Mouse (Mus musculus): ENCODE data around the gene Dock11. TPM values are rescaled to one million over a fixed set of nuclear protein-coding genes. Genes with fewer than 3 reads are reported as not detected.
A peak's percentile ranks its signal among the peaks of the same experiment; 100 is the strongest.

The Dock11 gene
- polyA plus RNA-seq, 1 experiment = 10.7 TPM

DNA sequence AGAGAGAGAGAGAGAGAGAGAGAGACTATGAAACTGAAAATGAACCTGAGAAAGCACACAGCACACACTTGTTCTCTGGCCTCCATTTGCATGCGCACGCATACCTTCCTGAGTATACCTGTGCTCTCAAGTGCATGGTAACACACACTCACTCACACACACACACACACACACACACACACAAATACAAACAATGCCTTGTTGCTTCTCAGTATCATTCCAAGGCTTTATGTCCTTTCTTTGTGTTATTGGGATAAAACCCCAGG, 9.8 kb downstream of the Dock11 start:
- Histone ChIP-seq H3K4me1 (ENCODE audit: control insufficient read depth, insufficient read depth, low read length) (peaks cover 1% of the 10 kb centered on the region; the same call in 1 of the 2 replicates), H3K27ac (ENCODE audit: control insufficient read depth, insufficient read depth, low read depth, low read length, poor library complexity) (peak overlapping the region; percentile 78), H3K4me3 (replicated peaks; ENCODE audit: control insufficient read depth, low read depth, low read length) (no peak overlapping the region)
- no peak for TF ChIP-seq CTCF (IDR thresholded peaks at IDR 0.05; ENCODE audit: control insufficient read depth, insufficient read depth, low read length)
- TF ChIP-seq POLR2A (IDR thresholded peaks at IDR 0.05; ENCODE audit: borderline replicate concordance, control insufficient read depth, low read depth, low read length) = no peak
- WGBS = 83% methylated on average over 2 of the region's 2 CpGs

- Histone ChIP-seq H3K4me1 (ENCODE audit: control insufficient read depth, insufficient read depth, low read length) (no peaks in the 10 kb centered on the region; the same call in 1 of the 2 replicates), H3K4me3 (replicated peaks; ENCODE audit: control insufficient read depth, low read depth, low read length) (no peak overlapping the region), H3K27ac (ENCODE audit: control insufficient read depth, insufficient read depth, low read depth, low read length, poor library complexity) (no peak overlapping the region)
- WGBS = 16% methylated on average over 7 of the region's 7 CpGs
- TF ChIP-seq POLR2A (IDR thresholded peaks at IDR 0.05; ENCODE audit: borderline replicate concordance, control insufficient read depth, low read depth, low read length) (no peak), CTCF (IDR thresholded peaks at IDR 0.05; ENCODE audit: control insufficient read depth, insufficient read depth, low read length) (no peak)
Measured at GRCm38 (mm10) chrX:35904352-35904751, 15.7 kb downstream of the Dock11 start.

DNA sequence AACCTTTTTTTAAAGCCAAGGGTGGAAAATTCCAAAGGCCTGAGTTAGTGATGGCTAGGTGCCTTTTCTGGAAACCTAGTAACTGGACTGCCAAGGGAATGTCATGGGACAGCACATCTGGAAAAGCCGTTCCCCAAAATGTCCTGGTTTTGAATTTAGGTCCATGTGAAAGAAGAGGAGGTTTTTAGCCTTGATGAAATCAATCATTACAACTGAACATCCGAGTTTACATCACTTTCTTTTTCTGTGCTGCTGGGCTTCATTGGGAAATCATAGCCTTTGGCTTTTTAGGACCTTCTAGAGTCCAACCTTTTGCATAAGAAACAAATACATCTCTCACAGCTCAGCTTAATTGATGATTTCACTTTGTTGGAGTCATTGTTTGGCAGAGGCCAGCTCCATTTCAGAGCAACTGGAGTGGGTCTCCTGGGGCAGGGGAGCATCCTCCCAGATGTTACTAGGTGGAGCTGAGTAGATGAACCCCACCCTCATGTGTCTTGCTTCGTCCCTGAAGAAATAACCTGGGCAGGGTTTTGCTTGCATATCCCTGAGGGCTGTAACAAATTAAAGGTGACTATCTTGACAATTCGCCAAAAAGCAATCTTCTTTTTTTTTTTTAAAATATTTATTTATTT, 18.2 kb downstream of the Dock11 start:
- TF ChIP-seq CTCF (IDR thresholded peaks at IDR 0.05; ENCODE audit: control insufficient read depth, insufficient read depth, low read length) (no peak), POLR2A (IDR thresholded peaks at IDR 0.05; ENCODE audit: borderline replicate concordance, control insufficient read depth, low read depth, low read length) (no peak)
- H3K27ac ChIP-seq (ENCODE audit: control insufficient read depth, insufficient read depth, low read depth, low read length, poor library complexity) = no peak overlapping the region
- no peaks in the 10 kb centered on the region; the same call in 1 of the 2 replicates for H3K4me1 ChIP-seq (ENCODE audit: control insufficient read depth, insufficient read depth, low read length)
- no peak overlapping the region for H3K4me3 ChIP-seq (replicated peaks; ENCODE audit: control insufficient read depth, low read depth, low read length)
- WGBS = 55% methylated on average over 4 of the region's 4 CpGs

DNA sequence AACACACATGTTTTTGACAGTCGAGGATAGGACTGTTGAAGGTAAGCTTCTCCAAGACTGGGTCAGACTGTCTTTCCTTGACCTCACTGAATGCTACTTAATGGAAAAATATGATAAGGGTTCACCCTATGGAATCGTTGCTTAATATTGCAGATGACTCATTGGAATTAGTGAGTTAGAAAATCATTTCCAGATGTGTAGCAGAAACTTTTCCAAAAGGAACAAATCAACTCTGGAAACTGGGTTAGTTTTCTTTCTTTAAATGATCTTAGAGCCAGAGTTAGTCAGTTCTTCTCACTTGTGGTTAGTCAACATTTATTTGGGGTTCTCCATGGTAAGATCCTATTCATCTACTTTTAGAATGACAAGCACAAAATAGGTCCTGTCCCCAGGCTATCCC, 30.9 kb downstream of the Dock11 start:
- WGBS = 74% methylated on average over 2 of the region's 2 CpGs
- no peak overlapping the region for H3K27ac ChIP-seq (ENCODE audit: control insufficient read depth, insufficient read depth, low read depth, low read length, poor library complexity)
- no peak for TF ChIP-seq CTCF (IDR thresholded peaks at IDR 0.05; ENCODE audit: control insufficient read depth, insufficient read depth, low read length)
- TF ChIP-seq POLR2A (IDR thresholded peaks at IDR 0.05; ENCODE audit: borderline replicate concordance, control insufficient read depth, low read depth, low read length) = no peak
- H3K4me3 ChIP-seq (replicated peaks; ENCODE audit: control insufficient read depth, low read depth, low read length) = no peak overlapping the region
- H3K4me1 ChIP-seq (ENCODE audit: control insufficient read depth, insufficient read depth, low read length) = no peaks in the 10 kb centered on the region; the same call in 1 of the 2 replicates

- 70% methylated on average over 3 of the region's 3 CpGs for WGBS
Measured at GRCm38 (mm10) chrX:35920096-35920607, 31.5 kb downstream of the Dock11 start.

DNA sequence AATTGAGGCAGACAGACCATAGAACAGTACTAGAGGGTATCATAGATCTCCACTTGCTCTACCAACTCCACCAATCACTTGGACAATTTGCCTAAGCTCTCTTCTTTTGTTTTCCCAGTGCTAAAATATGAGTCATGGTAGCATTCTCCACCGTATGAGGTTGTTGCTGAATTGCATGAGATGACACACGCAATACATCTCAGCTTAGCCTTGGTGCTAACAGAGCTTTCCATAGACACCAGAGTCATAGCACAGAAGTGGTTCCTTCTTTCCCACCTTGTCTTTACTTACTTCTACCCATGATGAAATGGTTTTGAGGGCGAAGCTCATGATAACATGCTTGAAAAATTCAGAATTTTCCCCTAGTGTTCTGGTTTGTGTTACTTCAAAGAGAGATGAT, 33.3 kb downstream of the Dock11 start:
- Histone ChIP-seq H3K27ac (ENCODE audit: control insufficient read depth, insufficient read depth, low read depth, low read length, poor library complexity) (no peak overlapping the region), H3K4me1 (ENCODE audit: control insufficient read depth, insufficient read depth, low read length) (no peaks in the 10 kb centered on the region; the same call in 1 of the 2 replicates), H3K4me3 (replicated peaks; ENCODE audit: control insufficient read depth, low read depth, low read length) (no peak overlapping the region)
- no peak for TF ChIP-seq CTCF (IDR thresholded peaks at IDR 0.05; ENCODE audit: control insufficient read depth, insufficient read depth, low read length)
- TF ChIP-seq POLR2A (IDR thresholded peaks at IDR 0.05; ENCODE audit: borderline replicate concordance, control insufficient read depth, low read depth, low read length) = no peak
- WGBS = 53% methylated on average over 3 of the region's 3 CpGs

More at GRCm38 (mm10) chrX:35920096-35920607, 31.5 kb downstream of the Dock11 start:
- no peak overlapping the region for H3K27ac ChIP-seq (ENCODE audit: control insufficient read depth, insufficient read depth, low read depth, low read length, poor library complexity)
- no peak for TF ChIP-seq CTCF (IDR thresholded peaks at IDR 0.05; ENCODE audit: control insufficient read depth, insufficient read depth, low read length)
- TF ChIP-seq POLR2A (IDR thresholded peaks at IDR 0.05; ENCODE audit: borderline replicate concordance, control insufficient read depth, low read depth, low read length) = no peak
- no peak overlapping the region for H3K4me3 ChIP-seq (replicated peaks; ENCODE audit: control insufficient read depth, low read depth, low read length)
- no peaks in the 10 kb centered on the region; the same call in 1 of the 2 replicates for H3K4me1 ChIP-seq (ENCODE audit: control insufficient read depth, insufficient read depth, low read length)

DNA sequence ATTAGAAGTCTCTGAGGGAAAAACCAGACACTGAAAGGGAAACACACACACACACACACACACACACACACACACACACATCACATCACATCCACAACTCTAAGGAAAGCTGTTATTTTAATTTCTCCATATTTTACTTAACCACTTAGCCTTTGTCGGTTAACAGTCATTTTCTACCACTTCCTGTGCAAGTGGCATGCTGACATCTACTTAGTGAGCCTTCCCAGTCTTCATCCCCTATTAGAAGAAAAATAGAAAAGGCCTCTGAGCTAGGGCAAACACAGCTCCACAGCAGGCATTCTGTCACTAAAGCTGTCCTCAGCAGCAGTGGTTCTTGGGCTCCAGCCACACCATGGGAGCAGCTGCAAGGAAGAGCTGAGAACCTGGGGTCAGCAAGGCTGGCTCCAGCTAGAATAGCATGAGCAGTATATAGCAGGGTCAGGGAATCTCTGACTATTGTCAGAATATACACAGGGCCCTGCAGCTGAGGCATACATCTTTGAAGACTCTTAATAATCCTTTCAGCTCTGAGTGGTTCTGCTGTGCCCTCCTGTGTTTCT, 36.2 kb downstream of the Dock11 start:
- Histone ChIP-seq H3K4me3 (replicated peaks; ENCODE audit: control insufficient read depth, low read depth, low read length) (no peak overlapping the region), H3K27ac (ENCODE audit: control insufficient read depth, insufficient read depth, low read depth, low read length, poor library complexity) (peak overlapping the region; percentile 48), H3K4me1 (ENCODE audit: control insufficient read depth, insufficient read depth, low read length) (no peaks in the 10 kb centered on the region; the same call in 1 of the 2 replicates)
- WGBS = 21% methylated on average over 1 of the region's 1 CpGs
- TF ChIP-seq CTCF (IDR thresholded peaks at IDR 0.05; ENCODE audit: control insufficient read depth, insufficient read depth, low read length) = no peak
- no peak for TF ChIP-seq POLR2A (IDR thresholded peaks at IDR 0.05; ENCODE audit: borderline replicate concordance, control insufficient read depth, low read depth, low read length)

GRCm38 (mm10) chrX:35930094-35930933, 41.7 kb downstream of the Dock11 start:
- WGBS = 61% methylated on average over 9 of the region's 9 CpGs
- no peak overlapping the region for H3K27ac ChIP-seq (ENCODE audit: control insufficient read depth, insufficient read depth, low read depth, low read length, poor library complexity)

More at GRCm38 (mm10) chrX:35930094-35930933, 41.7 kb downstream of the Dock11 start:
- Histone ChIP-seq H3K4me1 (ENCODE audit: control insufficient read depth, insufficient read depth, low read length) (no peaks in the 10 kb centered on the region; the same call in 1 of the 2 replicates), H3K4me3 (replicated peaks; ENCODE audit: control insufficient read depth, low read depth, low read length) (no peak overlapping the region)
- TF ChIP-seq CTCF (IDR thresholded peaks at IDR 0.05; ENCODE audit: control insufficient read depth, insufficient read depth, low read length) = no peak
- no peak for TF ChIP-seq POLR2A (IDR thresholded peaks at IDR 0.05; ENCODE audit: borderline replicate concordance, control insufficient read depth, low read depth, low read length)
